Mouse (Mus musculus) MEL (cell line): ENCODE results near the gene Tmem151b.
A peak's percentile ranks its signal among the peaks of the same experiment; 100 is the strongest.

ENCODE experiments used
- CHD2 ChIP-seq: IDR thresholded peaks from 2 replicates; pipeline ENCODE4 v1.6.1; 2011; ENCODE audit warnings: low read length, improper control_type of control experiment
- CTCF ChIP-seq, 3 experiments: IDR thresholded peaks in 2 of 3; conservative IDR thresholded peaks in 1 of 3; 2 replicates each; pipeline ENCODE4 v1.5.1; 2011 to 2012; ENCODE audit warnings: low read length in 3 of 3, low read depth in 2 of 3, mild to moderate bottlenecking in 2 of 3, improper control_type of control experiment in 1 of 3, inconsistent platforms in 1 of 3, mixed read lengths in 1 of 3, moderate library complexity in 1 of 3; ENCODE audit not compliant: control insufficient read depth in 1 of 3, insufficient read depth in 1 of 3, poor library complexity in 1 of 3, severe bottlenecking in 1 of 3
- GATA1 ChIP-seq: IDR thresholded peaks from 2 replicates; pipeline ENCODE4 v1.6.1; 2011; ENCODE audit warnings: low read depth, low read length, improper control_type of control experiment
- MAX ChIP-seq: IDR thresholded peaks from 2 replicates; pipeline ENCODE4 v1.6.1; 2011; ENCODE audit warnings: low read length, improper control_type of control experiment
- MAZ ChIP-seq: IDR thresholded peaks from 2 replicates; pipeline ENCODE4 v1.6.1; 2012; ENCODE audit warnings: low read depth, mild to moderate bottlenecking, inconsistent platforms, low read length, improper control_type of control experiment
- MEF2A ChIP-seq: IDR thresholded peaks from 2 replicates; pipeline ENCODE4 v1.6.1; 2014; ENCODE audit warnings: low read depth, mild to moderate bottlenecking, inconsistent platforms, low read length, improper control_type of control experiment; ENCODE audit not compliant: poor library complexity, insufficient replicate concordance, severe bottlenecking; ENCODE audit errors: extremely low read depth
- MXI1 ChIP-seq: IDR thresholded peaks from 2 replicates; pipeline ENCODE4 v1.6.1; 2011; ENCODE audit warnings: mild to moderate bottlenecking, low read depth, low read length, improper control_type of control experiment
- POLR2A ChIP-seq, 2 experiments: IDR thresholded peaks; 2 replicates each; pipeline ENCODE4 v1.6.1; 2011 to 2012; ENCODE audit warnings: low read length in 2 of 2, mild to moderate bottlenecking in 2 of 2, control low read depth in 1 of 2, improper control_type of control experiment in 1 of 2, low read depth in 1 of 2, moderate library complexity in 1 of 2; ENCODE audit not compliant: control insufficient read depth in 1 of 2, insufficient read depth in 1 of 2, poor library complexity in 1 of 2
- USF1 ChIP-seq: IDR thresholded peaks from 2 replicates; pipeline ENCODE4 v1.6.1; 2014; ENCODE audit warnings: low read depth, mild to moderate bottlenecking, inconsistent platforms, low read length, improper control_type of control experiment, moderate library complexity
- ZC3H11A ChIP-seq: IDR thresholded peaks from 2 replicates; pipeline ENCODE4 v1.6.1; 2012; ENCODE audit warnings: low read depth, mild to moderate bottlenecking, inconsistent platforms, low read length, improper control_type of control experiment

DNA sequence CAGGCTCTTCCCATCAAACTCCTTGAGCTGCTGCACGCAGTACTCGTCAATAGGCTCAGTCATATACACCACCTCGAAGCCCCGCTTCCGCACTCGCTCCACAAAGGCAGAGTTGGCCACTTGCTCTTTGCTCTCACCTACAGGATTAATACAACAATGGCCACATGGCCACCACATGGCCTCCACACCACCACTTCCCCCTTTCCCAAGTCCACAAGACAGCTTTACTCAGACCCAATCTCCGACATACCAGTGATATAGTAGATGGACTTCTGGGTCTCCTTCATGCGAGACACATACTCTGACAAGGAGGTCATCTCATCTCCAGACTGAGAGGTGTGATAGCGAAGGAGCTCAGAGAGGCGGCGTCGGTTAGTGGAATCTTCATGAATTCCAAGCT, 19.5 kb upstream of the Tmem151b start:
- TF ChIP-seq MXI1 (no peak), CTCF (IDR thresholded peaks at IDR 0.05 in 2 of 3, conservative IDR thresholded peaks at IDR 0.05 in 1 of 3; ENCODE audit: control insufficient read depth in 1 of 3, insufficient read depth in 1 of 3, low read depth in 2 of 3, low read length in 3 of 3, poor library complexity in 1 of 3, severe bottlenecking in 1 of 3) (no peak), MAX (no peak), MEF2A (no peak), POLR2A (IDR thresholded peaks at IDR 0.05; ENCODE audit: control insufficient read depth in 1 of 2, insufficient read depth in 1 of 2, low read depth in 1 of 2, low read length in 2 of 2, poor library complexity in 1 of 2) (peak in 1 of 2 experiments; percentile 5; a peak in 1 of 4 replicates), USF1 (no peak), ZC3H11A (no peak), GATA1 (no peak), CHD2 (no peak), MAZ (no peak)
